Mouse (Mus musculus) macrophage (primary cell): Measurements from ENCODE around the gene Tax1bp1. TPM values are rescaled to one million over a fixed set of nuclear protein-coding genes. Genes with fewer than 3 reads are reported as not detected.

Experiments used
- H3K27ac ChIP-seq: fragments of 350-480 bp; formaldehyde crosslinking; 2 replicates; pipeline ENCODE4 v1.9.0; 2021
- H3K36me3 ChIP-seq: fragments of 350-480 bp; formaldehyde crosslinking; 2 replicates; pipeline ENCODE4 v1.9.0; 2021; ENCODE audit errors: inconsistent target
- H3K4me3 ChIP-seq: fragments of 350-480 bp; formaldehyde crosslinking; 2 replicates; pipeline ENCODE4 v1.9.0; 2021; ENCODE audit errors: inconsistent target
- H3K79me2 ChIP-seq: fragments of 350-480 bp; formaldehyde crosslinking; 2 replicates; pipeline ENCODE4 v1.9.0; 2021; ENCODE audit errors: inconsistent target
- WGBS: methylation state at CpG from one replicate; pipeline ENCODE4 v1.1.7; 2026; ENCODE audit warnings: inconsistent platforms; ENCODE audit not compliant: missing documents; 5-methylcytosine and 5-hydroxymethylcytosine counted together
- polyA plus RNA-seq: library from polyadenylated mRNA; stranded (reverse); fragments of 250-400 nt; gene quantifications from 3 replicates; pipeline ENCODE4 v1.2.4, GENCODE M21; 2018; ENCODE audit warnings: inconsistent platforms

The Tax1bp1 gene
- polyA plus RNA-seq, 1 experiment from 2014 or later: 262 TPM

DNA sequence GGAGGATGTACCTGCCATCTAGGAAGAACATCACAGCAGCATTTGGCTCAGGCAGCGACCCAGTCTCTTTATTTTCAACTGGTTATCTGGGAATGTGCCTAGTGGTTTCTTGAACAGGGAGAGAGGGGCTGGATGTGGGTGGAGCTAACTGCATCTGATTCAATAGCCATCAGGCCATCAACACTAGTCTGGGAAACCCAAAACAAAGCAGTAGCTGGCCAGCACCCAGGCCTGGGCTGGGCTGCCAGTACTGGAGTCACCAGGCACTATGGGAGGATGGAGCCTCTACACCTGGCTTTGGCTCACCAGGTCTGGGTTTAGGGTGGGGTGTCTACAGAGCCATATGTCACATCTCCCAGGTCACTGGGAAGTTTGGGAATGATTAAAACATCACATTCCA lies 83.2 kb downstream of the Tax1bp1 start:
- Histone ChIP-seq H3K36me3 (no peaks in the 10 kb centered on the region), H3K4me3 (no peak overlapping the region), H3K27ac (no peak overlapping the region), H3K79me2 (no peaks in the 10 kb centered on the region)
- 100% methylated on average over 1 of the region's 1 CpGs for WGBS

- Histone ChIP-seq H3K4me3 (no peak overlapping the region), H3K79me2 (no peaks in the 10 kb centered on the region), H3K27ac (no peak overlapping the region), H3K36me3 (no peaks in the 10 kb centered on the region)
- 91% methylated on average over 6 of the region's 6 CpGs for WGBS
Observed at GRCm38 (mm10) chr6:52797252-52797800, 83.8 kb downstream of the Tax1bp1 start.

DNA sequence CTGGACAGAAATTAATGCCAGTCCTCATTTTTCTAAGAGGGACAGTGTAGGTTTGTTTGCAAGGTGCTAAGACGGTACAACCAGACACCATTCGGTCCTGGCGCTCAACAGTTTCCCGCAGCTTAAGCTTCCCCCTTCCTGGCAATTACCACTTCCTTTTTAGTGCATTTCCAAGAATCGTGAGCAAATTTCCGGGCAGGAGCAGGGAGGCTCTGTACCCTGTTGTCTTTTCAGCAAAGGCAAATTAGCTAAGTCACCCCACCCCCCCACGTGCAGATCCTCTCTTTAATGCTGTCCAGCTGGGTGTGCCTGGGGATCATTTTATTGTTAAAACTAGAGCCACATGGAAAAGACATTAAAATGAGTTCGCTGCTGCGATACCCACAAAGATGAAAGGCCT lies 88.7 kb downstream of the Tax1bp1 start:
- no peak overlapping the region for H3K4me3 ChIP-seq
- no peak overlapping the region for H3K27ac ChIP-seq
- no peaks in the 10 kb centered on the region for H3K79me2 ChIP-seq
- 29% methylated on average over 9 of the region's 9 CpGs for WGBS
- H3K36me3 ChIP-seq: no peaks in the 10 kb centered on the region

- Histone ChIP-seq H3K4me3 (no peak overlapping the region), H3K79me2 (no peaks in the 10 kb centered on the region), H3K36me3 (no peaks in the 10 kb centered on the region), H3K27ac (no peak overlapping the region)
- 90% methylated on average over 3 of the region's 3 CpGs for WGBS
Observed at GRCm38 (mm10) chr6:52805237-52805856, 91.8 kb downstream of the Tax1bp1 start.

Other genes with a start within 250 kb of the Tax1bp1 start
- gene Hibadh, start 73.3 kb upstream of the Tax1bp1 start, polyA plus RNA-seq: 40.2 to 62.3 TPM (median 45.1 TPM) in 3 replicates